Mouse (Mus musculus) cerebellum, adult 11 months (tissue): ENCODE results near the gene Tmc5.
A peak's percentile ranks its signal among the peaks of the same experiment; 100 is the strongest.

Experiments
- DNase-seq: peaks from one replicate; pipeline ENCODE4 v3.0.0; 2022

Tmc5 gene

DNA sequence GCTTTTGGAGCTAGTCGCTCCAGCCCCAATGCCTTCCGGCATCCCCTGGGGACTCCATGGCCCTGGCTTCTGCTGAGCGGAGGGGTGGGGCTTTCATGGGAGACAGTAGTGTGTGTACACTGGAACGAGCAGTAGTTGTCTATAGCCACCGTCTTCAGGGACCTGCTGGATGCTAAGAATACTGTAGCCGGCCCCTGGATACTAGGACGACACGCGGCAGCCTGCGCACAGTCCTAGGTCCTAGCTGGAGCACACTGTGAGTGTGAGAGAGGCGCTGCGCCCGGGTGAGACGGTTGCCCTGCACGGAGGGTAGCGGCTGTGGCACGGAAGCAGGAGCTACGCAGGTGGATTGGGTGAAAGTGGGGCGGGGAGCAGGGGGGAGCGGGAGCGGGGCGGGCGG lies at the start of gene Tmc5:
Tmc5 (plus strand) TSS at position 97 of the 400 bp plus-strand sequence.
- no peak for DNase-seq

DNA sequence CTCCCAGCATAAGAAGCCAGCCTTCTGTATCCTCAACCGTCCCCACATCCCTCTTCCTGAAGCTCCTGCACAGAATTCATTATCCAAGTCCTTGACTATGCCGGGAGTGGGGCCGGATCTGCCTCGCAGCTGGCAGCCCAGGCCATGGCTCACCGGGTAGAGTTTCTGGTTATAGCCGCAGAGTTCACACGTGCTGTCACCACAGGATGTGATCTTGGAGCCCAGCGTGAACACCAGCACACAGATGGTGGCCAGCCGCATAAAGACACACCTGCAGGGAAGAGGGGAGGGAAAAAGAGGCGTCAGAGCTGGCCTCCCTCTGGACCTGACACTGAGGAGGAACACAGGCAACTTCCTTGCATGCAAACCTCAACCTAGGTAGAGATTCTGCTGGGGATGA lies 49.6 kb upstream of the Tmc5 start:
- DNase-seq: no peak

DNA sequence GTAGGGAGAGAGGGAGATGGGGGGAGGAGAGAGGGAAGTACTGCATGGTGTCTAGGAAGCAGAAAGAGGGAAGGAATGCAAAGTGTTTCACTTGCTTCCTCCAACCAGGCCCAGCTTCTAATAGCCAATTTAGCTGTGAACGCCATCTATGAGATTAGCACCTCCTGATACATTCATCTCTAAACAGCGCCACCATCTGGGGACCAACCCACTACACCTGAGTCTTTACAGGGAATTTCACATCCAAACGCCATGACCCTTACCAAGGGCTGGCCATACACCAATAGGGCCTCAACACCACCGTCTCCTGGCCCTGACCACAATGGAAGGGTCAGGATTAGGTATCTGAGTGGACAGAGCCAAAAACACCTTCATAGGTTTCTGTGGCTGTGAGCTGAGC lies 43.2 kb upstream of the Tmc5 start:
- no peak for DNase-seq

DNA sequence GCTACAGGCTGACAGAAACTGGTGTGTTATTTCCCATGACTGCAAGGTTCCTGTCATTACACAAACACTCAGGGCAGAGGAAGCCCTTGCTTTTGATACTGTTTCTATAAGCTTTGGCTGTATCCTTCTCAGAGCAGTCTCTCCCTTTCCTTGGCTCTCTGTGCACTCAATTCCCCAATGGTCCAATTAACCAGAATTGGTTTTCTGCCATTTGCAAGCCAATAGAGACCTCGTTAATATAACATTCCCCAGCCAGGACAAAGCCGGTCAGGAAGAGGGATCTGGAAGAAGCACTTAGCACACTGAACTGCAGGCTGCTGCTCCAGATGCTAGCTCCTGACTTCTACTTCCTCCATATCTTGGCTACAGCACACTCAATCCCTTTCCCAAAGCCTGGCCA lies 42.8 kb upstream of the Tmc5 start:
- DNase-seq: no peak

DNA sequence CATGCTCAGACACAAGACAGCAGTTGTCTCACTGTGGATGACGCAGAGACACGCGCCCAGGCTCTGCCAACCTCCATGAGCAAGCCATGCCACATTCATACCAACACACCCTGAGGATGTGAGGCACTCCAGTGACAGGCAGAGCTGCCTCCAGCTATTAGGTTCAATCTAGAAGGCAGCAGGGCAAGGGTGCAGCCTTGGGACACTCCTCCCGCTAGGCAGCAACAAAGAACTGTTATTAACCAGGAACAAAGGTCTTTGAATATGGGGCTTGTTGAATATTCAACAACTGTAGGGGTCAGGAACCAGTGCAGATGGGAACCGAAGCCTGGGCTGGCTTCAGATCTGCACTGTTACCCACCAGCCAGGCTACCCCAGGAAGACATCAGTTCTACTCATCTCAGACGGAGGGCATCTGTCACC lies 28.0 kb upstream of the Tmc5 start:
- DNase-seq: no peak

DNA sequence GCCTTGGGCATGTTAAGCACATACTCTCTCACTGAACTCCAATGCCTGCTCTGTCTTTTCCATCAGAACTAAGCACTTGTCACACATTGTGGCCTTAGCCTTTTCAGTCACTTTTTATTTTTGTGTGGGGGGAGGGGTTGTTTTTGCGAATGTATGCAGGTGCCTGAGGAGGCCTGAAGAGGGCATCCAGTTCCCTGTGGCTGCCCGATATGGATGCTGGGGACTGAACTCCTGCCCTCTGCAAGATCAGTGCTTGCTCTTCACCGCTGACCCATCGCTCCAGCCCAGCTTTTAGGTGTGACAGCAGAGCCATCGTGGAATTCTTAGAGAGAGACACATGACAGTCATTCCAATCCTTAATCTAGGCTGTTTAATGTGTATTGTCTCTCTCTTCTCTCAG lies 25.7 kb upstream of the Tmc5 start:
- no peak for DNase-seq

DNA sequence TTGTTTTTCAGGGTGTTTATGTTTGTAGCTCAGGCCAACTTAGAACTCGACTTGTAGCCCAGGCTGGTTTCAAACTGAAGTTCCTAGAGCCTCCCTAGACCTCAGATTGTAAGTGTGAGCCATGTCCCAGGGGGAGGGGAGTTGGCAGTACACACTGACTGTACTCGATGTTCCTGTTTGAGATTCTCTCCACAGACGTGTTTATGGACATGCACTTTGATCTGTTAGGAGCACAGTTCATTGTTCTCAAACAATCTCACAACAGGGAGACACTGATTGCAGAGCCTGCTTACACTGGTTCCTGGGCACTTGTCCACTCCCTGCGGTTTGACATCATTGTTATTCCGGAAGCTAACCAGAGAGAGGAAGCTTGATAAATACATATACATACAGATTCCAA lies 25.1 kb upstream of the Tmc5 start:
- no peak for DNase-seq

DNA sequence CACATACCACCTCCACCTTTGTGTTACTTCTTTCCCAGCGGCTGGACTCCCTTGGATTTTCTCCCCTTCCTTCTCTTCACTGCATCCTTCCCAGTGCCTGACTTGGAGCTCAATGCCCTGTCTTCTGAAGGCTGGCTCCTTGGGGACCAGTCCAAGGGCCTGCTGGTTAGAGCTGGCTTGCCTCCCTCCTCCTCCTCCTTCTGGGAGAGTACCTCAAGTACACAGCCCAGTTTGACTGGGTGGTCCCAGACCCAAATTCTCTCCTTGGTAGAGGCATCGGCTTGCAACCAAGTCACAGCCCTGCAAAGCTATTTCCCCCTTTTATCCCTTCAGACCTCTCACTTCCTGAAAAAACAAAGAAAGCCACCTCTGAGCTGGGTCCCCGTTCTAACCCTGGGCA lies 18.8 kb upstream of the Tmc5 start:
- no peak for DNase-seq

DNA sequence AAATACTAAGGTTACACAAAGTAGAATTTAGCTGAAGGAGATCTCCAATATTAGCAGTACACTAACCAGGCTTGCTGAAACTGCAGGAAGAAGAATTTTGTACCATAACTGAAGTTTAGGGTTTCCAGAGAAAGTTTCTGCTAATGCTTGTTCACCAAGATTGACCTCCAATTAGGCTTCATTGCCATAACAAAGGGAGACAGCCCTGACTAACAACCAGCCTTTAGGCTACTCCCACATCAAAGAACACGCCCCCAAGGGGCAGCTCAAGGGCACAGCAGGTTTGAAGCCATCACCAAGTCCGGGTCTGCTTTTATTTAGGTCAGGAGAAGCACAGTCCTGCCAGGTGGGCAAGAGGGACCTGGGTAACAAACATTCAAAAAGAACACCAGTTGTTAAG lies 17.2 kb upstream of the Tmc5 start:
- no peak for DNase-seq

DNA sequence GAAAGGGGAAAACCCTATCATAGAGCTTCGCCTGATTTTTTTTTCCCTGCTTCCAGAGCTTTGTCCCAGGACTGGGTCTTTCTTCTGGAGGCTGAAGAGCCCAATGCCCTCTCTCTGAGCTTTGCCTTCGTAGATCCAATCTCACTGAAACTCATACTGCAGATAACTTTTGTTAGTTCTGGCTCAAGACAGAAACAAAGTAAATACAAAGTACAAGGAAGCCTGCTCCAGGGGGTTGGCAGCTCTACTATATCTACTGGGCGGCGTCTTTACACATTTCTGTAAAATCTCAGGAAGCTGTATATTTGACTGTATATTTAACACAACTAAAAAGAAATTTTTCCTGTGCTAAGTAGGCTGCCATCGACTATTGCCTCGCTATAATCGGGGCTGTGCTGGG lies 13.3 kb upstream of the Tmc5 start:
- DNase-seq: no peak

DNA sequence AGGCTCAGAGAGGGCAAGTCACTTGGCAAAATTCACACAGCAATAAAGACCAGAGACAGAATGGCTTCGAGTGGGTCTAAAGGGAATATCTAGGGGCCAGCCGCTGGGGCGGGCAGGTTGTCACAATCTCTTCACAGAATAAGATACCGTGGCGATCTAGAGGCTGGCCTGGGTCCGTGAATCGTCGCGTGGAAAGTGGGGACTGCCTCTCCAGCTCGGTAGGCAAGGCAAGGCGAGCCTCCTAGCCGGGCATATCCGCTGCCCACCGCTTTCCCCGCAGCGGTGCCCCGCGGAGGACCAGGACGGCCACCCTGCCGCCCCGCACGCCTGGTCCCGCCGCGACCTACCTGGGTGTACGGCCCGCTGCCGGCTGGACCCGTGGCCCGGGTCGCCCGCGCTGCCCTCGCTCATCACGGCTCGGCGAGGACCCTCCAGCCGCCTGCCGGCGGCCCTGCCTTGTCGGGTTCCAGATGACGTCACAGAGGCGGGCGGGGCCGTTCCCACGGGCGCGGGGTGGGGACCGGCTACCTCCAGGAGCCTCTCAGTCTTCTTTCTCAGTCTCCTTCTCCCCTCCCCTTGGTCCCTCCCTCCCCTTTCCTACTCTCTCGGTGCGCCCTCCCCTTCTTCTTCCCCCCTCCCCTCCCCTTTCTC lies 12.7 kb upstream of the Tmc5 start, which contains the start of gene Tmc7:
Tmc7 (minus strand) TSS at position 480 of the 651 bp plus-strand sequence.
- DNase-seq: peak; percentile 77

DNA sequence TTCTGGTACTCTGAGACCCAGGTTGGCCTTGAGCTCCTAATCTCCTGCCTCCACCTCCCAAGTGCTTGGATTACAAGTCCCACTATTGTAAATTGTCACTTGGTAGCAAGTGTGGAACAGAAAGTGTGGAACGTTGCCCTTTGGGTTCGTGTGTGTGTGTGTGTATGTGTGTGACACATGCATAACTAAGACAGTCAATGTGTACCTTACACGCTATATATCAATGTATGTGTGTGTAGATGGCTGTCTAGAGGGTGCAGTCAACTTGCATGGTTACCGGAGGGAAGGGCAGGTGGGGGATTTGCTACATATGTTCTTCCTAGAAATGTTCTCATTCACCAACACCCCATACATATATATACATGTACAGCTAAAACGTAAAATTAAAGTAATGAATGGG lies 12.2 kb upstream of the Tmc5 start:
- DNase-seq: no peak

DNA sequence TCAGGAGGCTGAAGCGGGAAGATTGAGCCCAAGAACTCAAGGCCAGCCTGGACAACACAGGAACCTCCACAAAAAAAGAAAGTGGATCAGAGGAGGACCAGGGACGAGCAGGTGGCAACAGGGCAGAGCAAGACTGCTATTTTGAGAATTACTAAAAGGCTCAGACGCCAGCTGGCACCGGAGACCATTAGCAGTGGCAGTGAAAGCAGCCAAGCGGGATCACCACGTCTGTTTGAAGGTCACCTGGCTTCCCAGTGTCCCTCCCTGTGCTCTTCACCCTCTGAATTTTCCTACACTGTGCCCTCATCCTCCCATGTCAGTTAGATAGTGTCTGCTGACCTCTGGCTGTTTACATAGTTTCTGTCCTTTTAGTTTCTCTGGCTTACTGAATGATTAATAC lies 11.2 kb upstream of the Tmc5 start:
- peak; percentile 77 for DNase-seq

DNA sequence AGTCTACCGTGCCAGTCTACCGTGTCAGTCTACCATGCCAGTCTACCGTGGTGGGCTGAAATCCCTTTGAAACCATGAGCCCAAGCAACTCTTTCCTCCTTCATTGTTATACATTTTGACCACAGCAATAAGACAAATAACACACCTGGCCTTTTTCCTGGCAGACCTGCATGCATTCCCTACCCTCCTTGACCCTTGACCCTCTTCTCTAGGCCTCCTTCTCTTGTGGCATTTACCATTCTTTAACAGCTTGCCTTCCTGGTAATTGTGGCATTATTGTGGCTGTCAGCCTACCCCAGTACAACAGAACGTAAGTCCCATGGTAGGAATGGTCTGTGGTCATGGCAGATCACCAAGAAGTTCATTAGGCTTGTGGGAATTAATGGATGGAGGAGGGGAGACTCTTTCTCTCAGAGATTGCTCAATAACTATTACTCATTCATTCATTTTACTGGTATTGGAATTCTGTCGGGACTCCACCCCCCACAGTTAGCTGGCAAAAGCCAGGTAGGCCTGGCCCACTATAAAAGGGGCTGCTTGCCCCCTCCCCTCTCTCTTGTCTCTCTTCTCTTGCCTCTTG lies 6.3 kb upstream of the Tmc5 start:
- DNase-seq: no peak

DNA sequence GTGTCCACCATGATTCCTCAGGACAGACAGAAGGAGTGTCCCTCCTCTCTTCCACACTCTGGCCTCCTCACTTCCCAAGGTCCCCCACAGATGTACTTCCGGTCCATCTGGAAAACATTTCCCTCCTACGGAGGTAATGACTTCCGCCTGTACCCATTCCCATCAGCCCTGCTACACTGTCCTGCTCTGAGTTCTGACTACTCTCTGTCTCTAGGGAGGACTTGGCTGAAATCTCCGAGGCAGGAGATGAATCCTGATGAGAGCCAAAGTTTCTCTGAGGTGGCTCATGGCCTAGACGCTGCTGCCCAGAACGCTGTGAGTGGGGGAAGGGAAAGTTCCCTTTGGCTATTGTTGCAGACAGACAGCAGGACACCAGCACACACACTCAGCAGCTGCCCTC lies 5.0 kb upstream of the Tmc5 start:
- no peak for DNase-seq

DNA sequence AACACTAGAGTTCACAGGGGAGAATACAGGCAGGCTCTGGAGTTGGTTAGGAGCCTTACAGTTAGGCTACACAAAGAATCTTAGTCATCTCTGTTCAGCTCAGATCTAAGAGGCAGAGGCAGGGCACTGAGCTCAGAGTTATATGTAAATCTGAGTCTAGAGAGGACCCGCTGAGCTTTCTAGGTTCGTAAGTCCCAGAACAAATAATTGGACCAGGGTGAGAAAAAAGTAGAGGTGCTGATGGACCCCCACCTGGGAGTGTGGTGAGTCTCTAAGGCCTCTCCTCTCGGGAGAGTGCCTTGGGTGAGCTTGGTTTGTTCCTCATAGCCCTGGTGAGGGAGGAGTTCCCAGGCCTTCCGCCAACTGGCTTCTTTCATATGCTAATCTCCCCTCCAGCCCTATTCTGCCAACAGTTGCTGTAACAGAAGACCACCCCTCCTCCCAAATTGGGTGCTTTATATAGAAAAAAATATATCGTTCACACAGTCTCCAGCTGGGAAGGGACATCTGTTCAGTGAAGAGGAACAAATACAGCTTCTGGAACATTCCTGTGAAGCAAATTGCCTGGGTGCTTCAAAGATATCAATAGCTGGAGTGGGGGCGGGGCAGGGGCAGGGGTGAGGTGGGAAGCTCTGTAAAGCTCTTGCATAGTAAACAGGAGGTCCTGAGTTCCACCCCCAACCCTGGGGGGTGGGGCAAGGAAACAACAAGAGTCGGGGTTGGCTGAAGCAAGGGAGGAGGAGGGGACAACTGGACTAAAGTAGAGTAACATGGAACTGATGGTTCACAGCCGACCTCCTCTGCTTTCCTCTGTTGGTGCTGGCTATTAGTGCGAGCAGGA lies 3.3 kb upstream of the Tmc5 start:
- DNase-seq: no peak

DNA sequence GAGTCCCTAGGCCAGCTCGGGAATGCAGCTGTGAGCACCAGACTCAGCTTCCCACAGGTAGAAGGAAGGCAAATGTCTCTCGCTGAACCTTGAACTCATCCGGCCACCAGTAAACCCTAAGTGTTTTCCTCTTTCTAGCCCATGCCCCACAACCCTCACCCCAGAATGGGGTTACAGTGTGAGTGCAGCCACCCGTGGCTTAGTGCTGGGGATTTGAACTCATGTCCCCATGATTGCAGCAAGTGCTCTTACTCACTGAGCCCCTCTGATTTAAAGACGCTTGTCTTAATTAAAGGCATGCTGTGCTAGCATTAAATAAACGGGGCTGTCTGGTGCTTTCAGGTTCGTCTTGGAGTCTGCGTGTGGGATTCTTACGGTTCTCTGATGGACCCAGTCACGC lies 2.5 kb upstream of the Tmc5 start:
- no peak for DNase-seq

DNA sequence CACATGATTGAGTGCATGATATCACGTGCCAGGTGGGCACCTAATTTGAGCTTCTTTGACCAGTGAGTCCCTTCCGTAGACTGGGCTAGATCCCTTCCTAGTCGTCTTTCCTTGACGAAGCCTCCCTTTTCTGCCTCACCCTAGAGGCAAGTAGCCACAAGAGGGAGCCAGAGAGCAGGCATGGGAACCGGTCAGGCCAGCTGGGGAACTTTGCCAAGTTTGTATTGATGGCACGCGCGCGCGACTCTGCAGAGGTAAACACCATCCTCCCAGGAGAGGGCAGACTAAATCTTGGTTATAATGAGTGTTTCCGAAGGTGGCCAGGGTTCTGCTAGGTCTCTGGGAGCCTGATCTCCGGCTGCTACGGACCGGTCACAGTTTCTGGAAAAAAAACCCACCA lies 1.9 kb upstream of the Tmc5 start:
- DNase-seq: peak; percentile 89

DNA sequence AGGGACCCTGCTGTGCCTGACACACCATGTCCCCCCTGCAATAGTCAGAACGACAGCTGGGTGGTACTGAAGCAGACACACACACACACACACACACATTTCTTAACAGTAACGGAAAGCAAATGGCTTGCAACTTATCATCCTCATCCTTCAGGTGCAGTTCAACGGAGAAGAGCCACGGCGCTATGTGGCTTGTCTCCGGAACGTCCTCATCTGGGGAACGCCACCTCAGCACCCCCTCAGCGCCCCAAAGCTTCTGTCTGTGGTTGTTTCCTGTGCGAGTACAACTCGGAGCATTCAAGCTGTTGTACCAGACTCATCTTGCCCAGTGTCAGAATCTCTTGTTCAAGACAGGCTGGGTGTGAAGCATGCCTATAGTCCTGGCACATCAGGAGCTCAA lies 826 bp upstream of the Tmc5 start:
- DNase-seq: no peak

DNA sequence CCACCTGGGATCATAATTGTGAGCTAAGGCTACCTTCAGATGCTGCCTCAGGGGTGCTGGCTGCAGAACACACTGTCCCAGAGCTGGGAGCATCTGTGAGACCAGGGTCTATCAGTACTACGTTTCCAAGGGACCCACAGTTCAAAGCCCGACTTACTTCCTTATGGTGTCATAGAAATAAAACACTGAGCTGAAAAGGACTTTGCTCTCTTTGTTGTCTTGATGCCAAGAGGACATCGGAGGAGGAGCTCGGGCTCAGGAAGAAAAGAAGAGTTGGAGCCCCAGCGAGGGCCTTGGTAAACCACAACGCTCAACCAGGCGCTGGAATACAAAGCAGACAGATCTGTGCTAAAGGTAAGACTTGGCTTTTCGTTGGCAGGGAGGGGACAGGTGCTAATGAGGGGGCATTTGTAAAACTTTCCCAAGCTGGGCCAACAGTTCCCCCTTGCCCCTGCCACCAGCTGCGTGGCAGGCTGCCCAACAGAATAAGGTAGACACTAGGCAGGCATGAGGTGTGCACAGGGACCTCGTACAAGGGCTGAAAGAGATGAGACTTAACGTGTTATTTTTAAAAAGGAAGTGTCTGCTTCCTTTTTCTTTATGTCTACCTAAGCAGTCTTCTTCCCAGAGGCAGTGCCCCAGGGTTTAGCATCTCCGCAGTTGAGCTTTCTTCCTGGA lies 3.0 kb downstream of the Tmc5 start:
- DNase-seq: no peak

DNA sequence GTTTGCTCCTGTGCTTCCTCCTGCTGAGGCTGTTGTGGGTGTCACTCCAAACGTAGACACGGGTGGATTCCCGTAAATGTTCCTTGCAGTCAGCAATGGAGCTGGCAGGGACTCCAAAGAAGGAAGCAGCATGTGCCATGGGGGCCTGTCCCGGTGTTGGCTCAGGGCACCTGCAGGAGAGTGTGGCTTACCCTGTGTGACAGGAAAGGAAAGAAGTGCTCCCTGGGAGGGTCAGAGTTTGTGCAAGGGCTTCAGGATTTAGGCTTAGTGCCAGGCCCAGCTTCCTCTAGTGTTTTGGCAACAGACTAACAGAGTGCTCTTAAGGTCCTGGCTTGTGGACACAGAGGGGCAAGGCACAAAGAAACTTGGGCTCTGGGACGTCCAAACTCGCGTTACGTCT lies 7.7 kb downstream of the Tmc5 start:
- no peak for DNase-seq

DNA sequence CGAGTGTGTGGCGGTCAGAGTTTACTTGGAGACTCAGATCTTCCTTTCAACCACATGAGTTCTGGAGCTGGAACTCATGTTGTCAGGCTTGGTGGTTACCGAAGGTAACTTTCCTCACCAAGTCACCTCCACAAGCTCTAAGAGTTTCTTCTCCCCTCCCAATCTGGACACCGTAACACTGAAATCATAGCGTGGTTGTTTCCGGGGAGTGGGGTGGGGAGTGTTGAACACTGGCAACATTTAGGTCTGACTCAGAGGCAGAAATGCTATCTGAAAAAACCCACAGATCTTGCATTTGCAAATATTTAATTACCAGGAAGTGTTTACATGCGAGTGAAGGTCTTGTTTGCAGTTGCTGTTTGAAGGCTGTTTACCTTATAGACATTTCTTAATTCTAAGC lies 12.7 kb downstream of the Tmc5 start:
- DNase-seq: no peak

DNA sequence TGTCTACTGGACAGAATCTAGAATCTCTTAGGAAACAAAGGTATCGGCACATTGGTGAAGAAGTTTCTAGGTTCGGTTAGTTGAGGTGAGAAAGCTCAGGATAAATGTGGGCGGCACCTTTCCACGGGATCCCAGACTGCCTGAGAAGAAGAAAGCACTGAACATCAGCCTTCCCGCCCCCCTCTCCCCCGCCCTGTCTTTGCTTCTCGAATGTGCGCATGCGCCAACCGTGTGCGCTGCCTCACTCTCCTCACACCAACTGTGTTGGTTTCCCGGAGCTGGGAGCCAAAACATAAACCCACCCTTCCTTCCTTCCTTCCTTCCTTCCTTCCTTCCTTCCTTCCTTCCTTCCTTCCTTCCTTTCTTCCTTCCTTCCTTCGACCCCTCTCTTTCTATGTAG lies 13.6 kb downstream of the Tmc5 start:
- DNase-seq: no peak
